Mouse (Mus musculus) stomach, postnatal 0 days (tissue): ENCODE results near the gene Ube2r2. TPM values are rescaled to one million over a fixed set of nuclear protein-coding genes. Genes with fewer than 3 reads are reported as not detected.
A peak's percentile ranks its signal among the peaks of the same experiment; 100 is the strongest.

Experiments used
- ATAC-seq: fragments of 200-750 bp; cut with Nextera tagmentation; 2 replicates; pipeline ENCODE4 v1.8.0; 2017; ENCODE audit not compliant: low FRiP score, low TSS enrichment
- DNase-seq: peaks from one replicate; pipeline ENCODE4 v3.0.0-alpha.2; 2016; ENCODE audit warnings: low spot score
- H3K27ac ChIP-seq: fragments of 300-500 bp; sonication (generic); replicated peaks from 2 replicates; pipeline ENCODE4 v1.5.1; 2014; ENCODE audit warnings: mild to moderate bottlenecking, control low read depth
- H3K27me3 ChIP-seq: fragments of 300-500 bp; sonication (generic); 2 replicates; pipeline ENCODE4 v1.6.1; 2014; ENCODE audit warnings: low read length; ENCODE audit not compliant: control insufficient read depth, insufficient read depth
- H3K36me3 ChIP-seq: fragments of 300-500 bp; sonication (generic); 2 replicates; pipeline ENCODE4 v1.6.1; 2014; ENCODE audit warnings: low read length, mixed read lengths; ENCODE audit not compliant: control insufficient read depth, insufficient read depth
- H3K4me1 ChIP-seq: fragments of 300-500 bp; sonication (generic); replicated peaks from 2 replicates; pipeline ENCODE4 v1.6.1; 2014; ENCODE audit warnings: antibody characterized with exemption; ENCODE audit not compliant: control insufficient read depth, insufficient read depth
- H3K4me2 ChIP-seq: fragments of 300-500 bp; sonication (generic); replicated peaks from 2 replicates; pipeline ENCODE4 v1.6.1; 2014; ENCODE audit warnings: low read depth, mild to moderate bottlenecking, control low read depth, moderate library complexity
- H3K4me3 ChIP-seq: fragments of 300-500 bp; sonication (generic); 2 replicates; pipeline ENCODE4 v1.5.1; 2014; ENCODE audit warnings: low read depth, low read length, control low read depth
- H3K9ac ChIP-seq: fragments of 300-500 bp; sonication (generic); 2 replicates; pipeline ENCODE4 v1.6.1; 2014; ENCODE audit warnings: mild to moderate bottlenecking, low read length, control low read depth, mixed read lengths
- H3K9me3 ChIP-seq: fragments of 300-500 bp; sonication (generic); 2 replicates; pipeline ENCODE4 v1.6.1; 2016; ENCODE audit warnings: low read length; ENCODE audit not compliant: control insufficient read depth
- CTCF ChIP-seq: IDR thresholded peaks from 2 replicates; pipeline ENCODE4 v1.5.1; 2016; ENCODE audit warnings: antibody characterized with exemption, low read depth, mild to moderate bottlenecking, moderate library complexity
- EP300 ChIP-seq: optimal IDR thresholded peaks from 2 replicates; pipeline ENCODE3; 2016; ENCODE audit warnings: antibody characterized with exemption
- WGBS: fragments of 180-500 bp; shearing (Covaris S2); extraction: QIAGEN DNeasy Blood & Tissue Kit; methylation state at CpG from one replicate; pipeline ENCODE4 v1.1.7; 2014; 5-methylcytosine and 5-hydroxymethylcytosine counted together
- polyA plus RNA-seq: library from polyadenylated mRNA; unstranded; fragments of >200 nt; fragmentation: Nextera tagmentation; extraction: Ambion mirVana; gene quantifications from 2 replicates; pipeline ENCODE4 v1.2.1, GENCODE M21; 2015

Ube2r2 gene
- polyA plus RNA-seq, 1 experiment from 2014 or later: 76.3 TPM

GRCm38 (mm10) chr4:41124180-41124951 is 11.2 kb upstream of the Ube2r2 start, which contains the start of gene Nol6:
Gene Nol6 (minus strand): TSS chr4:41124455.
- peak within 1 kb of the TSS; percentile 73 for H3K9ac ChIP-seq
- 4% methylated on average over 23 of the region's 29 CpGs for WGBS
- no peaks in the 10 kb centered on the region for H3K27me3 ChIP-seq
- H3K9me3 ChIP-seq: no peaks in the 10 kb centered on the region
- DNase-seq (peak; percentile 98), ATAC-seq (peak; percentile 100)
- H3K4me2 ChIP-seq: peak within 1 kb of the TSS; percentile 86
- H3K4me1 ChIP-seq: peaks cover 3% of the 10 kb centered on the region; the same call in 1 of the 2 replicates
- H3K27ac ChIP-seq: peak within 1 kb of the TSS; percentile 30; the same call in 1 of the 2 replicates
- TF ChIP-seq CTCF (no peak), EP300 (no peak)
- H3K36me3 ChIP-seq: peaks cover 17% of the 10 kb centered on the region
- H3K4me3 ChIP-seq: peak within 1 kb of the TSS; percentile 62

DNA sequence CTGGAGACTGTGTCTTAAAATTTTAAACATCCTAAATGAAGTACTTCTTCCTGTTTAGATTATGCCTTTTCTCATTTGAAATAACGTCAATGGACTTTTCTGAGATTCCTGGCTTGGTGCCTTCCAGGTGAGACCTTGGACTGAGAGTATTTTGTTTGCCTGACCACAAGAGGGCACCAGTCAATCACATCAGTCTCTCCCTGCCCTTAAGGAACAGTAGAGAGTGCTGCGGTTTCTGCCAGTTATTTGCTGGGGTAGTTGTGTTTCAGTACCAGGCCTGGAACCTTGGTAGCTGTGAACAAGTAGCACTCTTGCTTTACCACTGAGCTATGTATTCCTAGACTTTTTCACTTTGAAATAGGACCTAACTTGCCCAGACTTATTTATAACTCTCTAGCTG is 6.1 kb upstream of the Ube2r2 start:
- no peaks in the 10 kb centered on the region for H3K9me3 ChIP-seq
- no peak overlapping the region for H3K27ac ChIP-seq
- TF ChIP-seq EP300 (no peak), CTCF (peak; percentile 90)
- H3K4me3 ChIP-seq: no peak overlapping the region
- no peaks in the 10 kb centered on the region for H3K4me1 ChIP-seq
- no peaks in the 10 kb centered on the region for H3K27me3 ChIP-seq
- ATAC-seq (peak; percentile 77), DNase-seq (peak; percentile 70)
- H3K4me2 ChIP-seq: no peak overlapping the region
- WGBS: 2% methylated on average over 2 of the region's 2 CpGs
- H3K9ac ChIP-seq: no peak overlapping the region
- no peaks in the 10 kb centered on the region for H3K36me3 ChIP-seq

DNA sequence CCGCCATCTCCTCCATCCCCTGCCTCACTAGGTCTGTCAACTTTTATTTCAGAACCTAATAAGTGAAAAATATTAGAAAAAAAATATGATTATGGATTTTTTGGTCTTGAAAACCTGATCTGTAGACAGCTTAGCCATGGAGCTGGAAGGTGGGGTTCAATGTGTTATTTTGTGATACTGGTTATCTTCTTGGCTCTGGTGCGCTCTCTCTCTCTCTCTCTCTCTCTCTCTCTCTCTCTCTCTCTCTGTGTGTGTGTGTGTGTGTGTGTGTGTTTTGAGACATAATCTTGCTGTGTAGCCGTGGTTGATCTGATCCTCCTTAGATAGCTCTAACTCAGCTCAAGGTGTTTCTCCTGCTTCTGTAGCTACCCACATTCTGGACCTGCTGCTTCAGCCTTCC is 5.7 kb upstream of the Ube2r2 start:
- Histone ChIP-seq H3K4me2 (no peak overlapping the region), H3K9ac (no peak overlapping the region), H3K36me3 (no peaks in the 10 kb centered on the region), H3K27me3 (no peaks in the 10 kb centered on the region), H3K27ac (no peak overlapping the region), H3K4me1 (no peaks in the 10 kb centered on the region), H3K9me3 (no peaks in the 10 kb centered on the region), H3K4me3 (no peak overlapping the region)
- 78% methylated on average over 3 of the region's 3 CpGs for WGBS
- DNase-seq: no peak
- no peak for ATAC-seq
- TF ChIP-seq EP300: no peak
- TF ChIP-seq CTCF: no peak

DNA sequence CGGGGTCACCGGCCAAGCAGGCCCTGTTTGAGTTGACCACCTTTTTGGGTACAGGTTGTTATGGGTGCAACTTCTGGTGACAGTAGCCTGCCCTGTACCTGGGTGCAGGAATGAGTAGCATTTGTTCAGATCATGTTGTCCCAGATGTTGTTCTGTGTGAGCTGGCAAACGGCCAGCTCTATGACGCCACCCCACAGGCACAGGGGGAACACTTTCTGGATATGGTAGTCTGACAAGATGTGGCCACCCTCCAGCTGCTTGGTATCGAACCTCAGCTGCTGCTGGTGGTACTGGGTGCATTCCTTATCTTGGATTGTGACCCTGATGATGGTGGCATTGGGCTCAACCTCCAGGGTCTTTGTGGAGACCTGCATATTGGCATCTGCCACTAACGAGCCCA is 3.1 kb upstream of the Ube2r2 start:
- Histone ChIP-seq H3K4me1 (no peaks in the 10 kb centered on the region), H3K27me3 (no peaks in the 10 kb centered on the region), H3K27ac (no peak overlapping the region), H3K4me2 (no peak overlapping the region), H3K9me3 (no peaks in the 10 kb centered on the region), H3K4me3 (no peak overlapping the region), H3K9ac (no peak overlapping the region), H3K36me3 (no peaks in the 10 kb centered on the region)
- DNase-seq (no peak), ATAC-seq (no peak)
- WGBS: 73% methylated on average over 6 of the region's 6 CpGs
- no peak for TF ChIP-seq CTCF
- TF ChIP-seq EP300: no peak

GRCm38 (mm10) chr4:41133529-41134291 is 1.8 kb upstream of the Ube2r2 start:
- Histone ChIP-seq H3K9me3 (no peaks in the 10 kb centered on the region), H3K4me3 (no peak overlapping the region), H3K27ac (peak overlapping the region; percentile 99; the same call in 1 of the 2 replicates), H3K36me3 (no peaks in the 10 kb centered on the region), H3K4me1 (no peaks in the 10 kb centered on the region), H3K27me3 (no peaks in the 10 kb centered on the region), H3K9ac (no peak overlapping the region), H3K4me2 (no peak overlapping the region)
- DNase-seq: no peak
- ATAC-seq: no peak
- 71% methylated on average over 6 of the region's 6 CpGs for WGBS
- TF ChIP-seq EP300 (no peak), CTCF (no peak)
